Mouse (Mus musculus) spleen, adult 12 weeks (tissue): Measurements from ENCODE around the gene Rock2.
A peak's percentile ranks its signal among the peaks of the same experiment; 100 is the strongest.

Experiments
- DNase-seq: peaks from one replicate; pipeline ENCODE4 v3.0.0; 2022; ENCODE audit warnings: low spot score

Gene Rock2

GRCm38 (mm10) chr12:16894396-16895220 is at the start of gene Rock2:
Gene Rock2, plus strand, starts transcription at chr12:16894895.
- peak; percentile 83 for DNase-seq

GRCm38 (mm10) chr12:16847204-16847792 is 47.4 kb upstream of the Rock2 start:
- DNase-seq: no peak

GRCm38 (mm10) chr12:16848501-16848900 is 46.2 kb upstream of the Rock2 start:
- no peak for DNase-seq

GRCm38 (mm10) chr12:16849821-16850220 is 44.9 kb upstream of the Rock2 start:
- DNase-seq: no peak

- DNase-seq: no peak
These were observed 44.0 kb upstream of the Rock2 start for GRCm38 (mm10) chr12:16850431-16851375.

- DNase-seq: peak; percentile 14
These were observed 41.1 kb upstream of the Rock2 start for GRCm38 (mm10) chr12:16853431-16854165.

- DNase-seq: no peak
These were observed 38.9 kb upstream of the Rock2 start for GRCm38 (mm10) chr12:16855632-16856305.

GRCm38 (mm10) chr12:16856306-16856679 is 38.4 kb upstream of the Rock2 start:
- DNase-seq: no peak

- no peak for DNase-seq
These were observed 36.6 kb upstream of the Rock2 start for GRCm38 (mm10) chr12:16858081-16858480.

- DNase-seq: no peak
These were observed 34.9 kb upstream of the Rock2 start for GRCm38 (mm10) chr12:16859781-16860180.

- DNase-seq: no peak
These were observed 34.2 kb upstream of the Rock2 start for GRCm38 (mm10) chr12:16860533-16860932.

GRCm38 (mm10) chr12:16860961-16861360 is 33.7 kb upstream of the Rock2 start:
- DNase-seq: no peak

- DNase-seq: no peak
These were observed 30.2 kb upstream of the Rock2 start for GRCm38 (mm10) chr12:16864477-16864876.

- no peak for DNase-seq
These were observed 28.8 kb upstream of the Rock2 start for GRCm38 (mm10) chr12:16865871-16866270.

GRCm38 (mm10) chr12:16866460-16866859 is 28.2 kb upstream of the Rock2 start:
- DNase-seq: no peak

- DNase-seq: no peak
These were observed 27.4 kb upstream of the Rock2 start for GRCm38 (mm10) chr12:16867306-16867705.

GRCm38 (mm10) chr12:16868618-16869017 is 26.1 kb upstream of the Rock2 start:
- no peak for DNase-seq

- no peak for DNase-seq
These were observed 25.5 kb upstream of the Rock2 start for GRCm38 (mm10) chr12:16869091-16869778.

- DNase-seq: no peak
These were observed 24.8 kb upstream of the Rock2 start for GRCm38 (mm10) chr12:16869870-16870404.

- DNase-seq: peak; percentile 9
These were observed 24.2 kb upstream of the Rock2 start for GRCm38 (mm10) chr12:16870405-16871068.
